Mouse (Mus musculus) A20 (cell line): ENCODE results near the gene Capn8.
A peak's percentile ranks its signal among the peaks of the same experiment; 100 is the strongest.

Experiments used
- DNase-seq: peaks from one replicate; pipeline ENCODE4 v3.0.0-alpha.2; 2011; ENCODE audit warnings: low read depth, low spot score

Capn8 gene

DNA sequence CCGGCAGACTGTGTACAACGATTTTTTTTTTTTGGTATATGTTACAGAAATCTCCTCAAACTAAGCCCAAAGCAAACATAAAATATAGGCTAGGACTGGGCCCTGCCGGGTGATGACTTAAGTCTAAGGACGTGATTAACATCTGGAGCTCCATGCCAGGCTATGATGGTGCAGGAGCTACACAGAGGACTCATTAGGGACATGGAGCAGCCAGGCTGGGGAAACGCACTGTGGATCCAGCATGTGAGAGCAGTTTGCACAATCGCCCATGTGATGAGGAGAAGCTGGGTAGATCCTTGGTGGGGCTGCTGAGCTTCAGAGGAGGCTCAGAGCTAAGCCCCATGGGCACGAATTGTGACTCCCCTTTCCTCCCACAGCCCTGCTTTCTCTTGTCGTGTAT is 14.0 kb upstream of the Capn8 start:
- no peak for DNase-seq

DNA sequence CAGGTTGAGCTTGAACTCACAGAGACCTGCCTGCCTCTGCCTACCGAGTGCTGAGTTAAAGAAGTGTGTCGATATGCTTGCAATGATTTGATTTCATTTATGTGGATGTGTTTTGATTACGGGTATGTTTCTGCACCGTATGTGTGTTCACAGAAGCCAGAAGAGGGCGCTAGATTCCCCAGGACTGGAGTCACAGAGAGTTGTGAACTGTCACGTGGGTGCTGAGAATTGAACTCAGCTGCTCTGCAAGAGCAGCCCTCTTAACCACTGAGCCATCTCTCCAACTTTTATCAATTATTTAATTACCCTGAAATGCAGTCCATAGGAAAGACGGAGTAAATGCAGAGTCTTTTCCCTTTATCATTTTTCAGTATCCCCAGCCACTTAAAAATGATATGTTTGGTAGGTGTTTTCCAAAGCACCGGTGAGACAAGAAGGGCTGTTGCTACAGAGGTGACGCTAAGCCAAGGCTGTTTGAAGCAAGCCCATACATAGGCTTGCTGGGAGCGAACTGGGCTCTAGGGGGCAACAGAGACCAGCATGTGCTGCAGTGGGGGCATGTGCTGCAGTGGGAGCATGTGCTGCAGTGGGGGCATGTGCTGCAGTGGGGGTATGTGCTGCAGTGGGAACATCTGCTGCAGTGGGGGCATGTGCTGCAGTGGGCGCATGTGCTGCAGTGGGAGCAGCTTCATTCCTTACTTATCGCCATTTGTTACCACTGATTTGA is 11.0 kb upstream of the Capn8 start:
- peak; percentile 65 for DNase-seq

DNA sequence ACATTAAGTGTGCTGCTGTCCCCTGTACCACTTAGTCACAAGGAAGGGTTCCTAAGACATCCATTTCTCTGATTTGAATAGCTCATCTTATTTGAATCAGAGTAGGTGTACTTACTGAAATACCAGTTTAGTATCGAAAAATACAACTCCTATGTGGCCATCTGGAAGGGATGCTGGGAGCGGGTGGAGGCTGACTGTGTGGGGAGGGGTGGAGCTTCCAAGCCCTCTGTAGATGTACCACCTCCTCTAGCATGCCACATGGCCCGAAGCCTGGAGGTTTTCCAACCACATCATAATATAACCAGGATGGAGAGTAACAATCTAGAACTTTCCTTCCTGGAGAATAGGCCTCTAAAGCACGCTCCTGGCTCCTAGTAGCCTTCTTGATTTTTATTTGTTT is 6.5 kb upstream of the Capn8 start:
- no peak for DNase-seq

DNA sequence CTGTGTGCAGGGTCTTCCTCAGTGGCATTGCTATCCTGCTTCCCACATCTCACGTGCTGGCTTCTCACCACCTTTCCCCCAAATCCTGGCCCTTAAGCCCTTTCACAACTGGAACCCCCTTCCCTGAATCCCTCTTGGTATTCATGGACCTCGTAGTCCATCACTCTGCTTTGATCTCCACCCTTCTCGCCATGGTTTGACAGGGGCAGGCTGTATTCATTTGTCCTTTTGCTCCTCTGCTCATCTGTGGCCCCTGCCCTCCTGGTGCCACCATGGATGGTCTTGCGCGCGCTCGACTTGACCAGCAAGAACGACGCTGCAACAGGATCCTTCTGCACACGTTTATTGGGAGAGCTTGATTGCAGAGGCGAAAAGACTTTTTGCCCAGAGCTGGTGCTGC is 5.3 kb upstream of the Capn8 start:
- no peak for DNase-seq

DNA sequence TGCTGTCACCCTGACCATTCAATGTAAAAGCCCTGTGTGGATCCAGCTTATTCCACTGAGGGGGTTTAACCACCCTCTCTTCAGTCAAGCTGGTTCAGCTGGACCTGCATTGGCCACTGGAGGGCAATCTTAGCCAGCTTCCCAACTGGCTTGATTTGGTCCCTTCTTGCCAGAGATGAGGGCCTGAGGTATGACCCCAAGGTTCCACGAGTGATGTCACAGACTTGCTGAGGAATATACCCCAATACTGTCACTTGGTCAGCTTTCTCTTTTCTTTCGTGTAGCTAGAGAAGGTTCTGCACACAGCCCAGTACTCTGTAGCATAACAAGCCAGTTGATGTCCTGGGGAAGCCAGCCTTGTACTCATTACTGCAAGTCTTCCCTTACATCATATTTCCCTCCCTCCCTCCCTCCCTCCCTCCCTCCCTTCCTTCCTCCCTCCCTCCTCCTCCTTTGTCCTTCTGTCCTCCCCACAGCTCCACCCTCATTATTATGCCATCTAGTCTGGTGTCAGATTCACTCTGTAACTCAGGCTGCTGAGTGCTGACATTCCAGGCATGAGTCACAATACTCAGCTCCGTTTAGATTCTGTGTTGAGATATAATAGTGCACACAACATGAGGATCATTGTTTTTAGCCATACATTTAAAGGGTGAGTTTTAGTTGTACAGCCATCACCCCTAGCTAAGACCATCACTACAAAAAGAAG is 4.3 kb upstream of the Capn8 start:
- DNase-seq: peak; percentile 41

DNA sequence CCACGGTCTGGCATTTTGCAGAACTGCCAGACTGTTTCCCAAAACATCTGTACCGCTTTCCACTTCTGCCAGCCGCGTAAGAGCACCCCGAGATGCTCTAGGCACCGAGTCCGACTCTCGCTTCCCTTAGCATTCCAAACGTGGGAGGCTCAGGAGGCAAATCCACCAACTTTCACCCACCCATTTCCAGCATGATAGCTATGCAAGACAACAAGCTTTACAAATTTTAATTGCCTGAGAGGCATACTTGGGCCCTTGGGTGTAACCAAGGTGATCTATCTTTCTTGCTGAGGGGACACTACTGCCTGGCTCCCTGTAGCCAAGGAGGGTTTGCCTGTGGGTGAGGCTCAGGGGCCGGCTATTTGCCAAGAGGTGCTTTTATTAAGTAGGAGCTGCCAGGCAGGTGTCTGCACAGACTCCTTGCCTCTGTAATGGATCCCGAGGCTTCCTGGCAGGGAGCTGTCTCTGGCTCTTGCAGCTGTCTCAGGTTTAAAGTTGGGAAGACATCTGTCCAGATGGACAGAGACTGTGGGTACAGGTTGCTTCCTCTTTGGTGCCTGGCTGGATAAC is 2.8 kb upstream of the Capn8 start:
- no peak for DNase-seq

DNA sequence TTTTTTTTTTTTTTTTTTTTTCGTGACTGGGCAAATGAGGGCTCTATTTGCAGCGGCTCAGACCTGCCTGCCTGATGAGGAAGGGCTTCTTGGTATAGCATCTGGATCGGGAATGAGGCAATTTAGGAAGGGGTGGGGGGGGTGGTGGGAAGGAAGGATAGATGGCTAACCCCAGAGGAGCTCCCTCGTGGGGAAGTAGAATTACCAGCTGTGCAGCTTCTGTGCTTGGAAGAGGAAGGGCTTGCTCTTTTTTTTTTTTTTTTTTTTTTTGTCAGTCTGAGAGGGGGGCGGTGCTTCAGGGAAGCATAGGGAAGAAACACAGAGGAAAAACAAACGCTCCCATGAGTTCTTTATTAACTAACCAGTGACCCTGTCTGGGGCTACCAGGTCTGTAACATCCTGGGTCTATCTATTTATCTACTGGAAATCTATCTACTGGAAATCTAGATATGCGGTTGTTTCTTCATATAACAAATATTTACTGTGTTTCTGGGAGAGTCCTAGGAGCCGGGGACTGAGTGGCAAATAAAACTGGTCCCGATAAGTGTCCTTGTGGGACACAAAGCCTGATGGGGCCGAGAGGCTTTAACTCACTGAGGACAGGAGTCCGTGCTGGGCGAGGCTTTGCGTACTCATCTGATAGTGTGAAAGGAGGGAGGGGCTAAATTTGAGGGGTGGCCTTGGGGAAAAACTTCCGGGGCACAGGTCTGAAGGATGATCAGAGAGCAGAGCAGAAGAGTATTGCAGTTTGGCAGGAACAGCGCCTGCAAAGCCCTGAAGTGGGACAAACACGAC is 2.0 kb upstream of the Capn8 start:
- no peak for DNase-seq

DNA sequence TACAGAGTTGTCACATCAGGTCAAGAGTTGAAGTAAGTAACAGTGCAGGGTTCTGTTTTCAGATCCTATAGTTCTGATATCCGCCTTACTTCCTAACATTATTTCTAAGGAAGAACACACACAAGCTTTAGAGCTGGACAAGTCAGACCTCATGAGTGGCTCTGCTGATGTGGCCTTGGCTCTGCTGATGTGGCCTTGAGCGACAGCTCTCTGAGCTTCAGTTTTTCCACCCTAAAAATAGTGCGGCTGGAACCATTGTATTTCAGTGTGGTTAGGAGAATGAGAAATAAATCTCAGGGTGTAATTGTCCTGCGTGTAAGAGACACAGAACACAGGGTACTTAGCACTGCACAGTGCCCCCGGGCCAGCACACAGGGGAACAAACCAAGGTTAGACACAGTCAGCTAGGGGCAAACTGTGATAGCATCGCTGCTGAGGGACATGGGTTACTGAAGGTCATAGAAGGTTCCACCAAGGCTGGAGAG is 586 bp downstream of the Capn8 start:
- no peak for DNase-seq

DNA sequence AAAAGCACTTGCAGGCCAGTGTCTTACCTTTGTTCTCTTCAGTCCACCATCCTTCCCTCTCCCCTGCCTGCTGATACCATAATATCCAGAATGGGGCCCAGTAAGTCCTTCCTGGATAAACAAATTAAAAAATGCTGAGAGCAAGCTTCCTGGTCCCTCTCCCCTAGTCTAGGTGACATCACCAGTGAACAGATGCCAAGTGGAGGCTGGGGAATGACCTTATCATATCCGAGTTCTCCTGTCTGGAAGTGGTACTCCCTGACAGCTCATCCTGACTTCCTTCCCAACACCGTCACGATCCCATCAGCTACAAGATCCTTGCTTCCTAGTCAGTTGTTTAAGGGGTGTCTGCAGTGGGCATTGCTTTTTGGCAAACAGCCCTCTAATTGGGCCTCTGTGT is 6.3 kb downstream of the Capn8 start:
- no peak for DNase-seq

DNA sequence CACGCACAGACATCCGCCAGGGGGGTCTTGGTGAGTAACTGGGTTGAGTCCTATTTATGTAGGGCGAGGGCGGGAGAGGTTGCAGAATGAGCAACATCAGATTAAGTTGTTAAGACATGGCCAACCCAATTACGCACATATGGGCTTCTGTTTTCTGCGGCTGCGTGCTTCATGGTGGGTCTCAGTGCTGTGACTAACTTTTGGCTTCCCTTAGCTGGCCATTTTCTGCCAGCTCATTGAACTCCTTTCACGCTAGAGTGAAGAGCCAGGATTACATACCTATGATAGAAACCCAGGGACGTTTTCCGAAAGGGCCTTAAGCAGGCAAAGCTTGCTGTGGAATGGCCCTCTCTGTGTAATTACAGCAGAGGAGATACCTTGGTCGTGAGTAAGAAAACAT is 7.2 kb downstream of the Capn8 start:
- no peak for DNase-seq

DNA sequence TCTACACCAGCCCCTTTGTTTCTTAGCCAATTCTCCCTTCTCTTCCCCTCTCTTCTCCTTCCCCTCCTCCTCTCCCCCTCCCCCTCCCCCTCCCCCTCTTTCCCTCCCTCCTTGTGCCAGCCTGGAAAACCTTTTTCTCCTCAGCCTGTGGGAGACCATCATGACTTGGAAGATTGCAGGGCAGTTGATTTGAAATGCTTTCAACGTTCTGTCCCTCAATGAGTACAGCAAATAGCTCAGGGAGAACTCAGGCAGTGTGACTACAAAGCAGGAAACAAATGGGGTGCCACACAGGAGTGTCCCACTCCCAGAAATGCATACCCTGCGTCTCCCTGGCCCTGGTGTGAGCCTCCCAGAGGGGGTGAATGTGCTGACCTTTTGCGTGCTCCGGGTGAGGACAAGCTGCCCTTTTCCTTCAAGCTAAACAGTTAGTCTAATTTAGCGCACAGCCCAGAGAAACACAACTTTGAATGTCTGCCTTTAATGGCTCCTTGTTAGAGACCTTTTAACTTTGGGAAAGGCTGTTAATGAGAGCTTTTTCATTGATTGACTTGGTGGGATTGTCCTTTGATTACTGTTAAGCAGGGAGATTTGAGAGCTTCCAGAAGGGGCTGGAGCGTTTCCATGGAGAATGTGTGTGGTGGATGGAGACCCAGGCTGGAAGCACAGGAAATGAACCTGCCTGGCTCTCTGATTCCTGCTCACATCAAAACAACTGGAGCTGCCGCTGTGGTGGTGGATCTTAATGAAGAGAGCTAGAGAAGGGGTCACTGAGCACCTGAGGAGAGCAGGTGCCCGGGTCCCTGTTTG is 9.3 kb downstream of the Capn8 start:
- DNase-seq: no peak

DNA sequence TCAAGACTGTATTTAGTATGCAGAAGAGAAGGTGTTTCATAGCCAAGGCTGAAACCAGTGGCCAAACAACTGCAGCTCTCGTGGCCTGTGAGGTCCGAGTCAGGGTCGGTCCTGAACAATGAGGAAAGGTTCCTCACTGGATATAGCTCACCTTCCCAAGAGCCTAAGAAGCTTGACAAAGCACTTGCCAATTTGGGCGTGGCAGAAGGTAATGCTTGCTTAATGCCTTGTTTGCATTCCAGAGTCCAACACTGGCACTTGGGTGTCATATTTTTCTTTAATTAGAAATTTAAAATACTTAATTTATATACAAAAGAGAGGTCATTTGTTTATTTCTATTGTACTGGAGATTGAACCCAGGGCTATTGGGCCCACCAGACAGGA is 9.9 kb downstream of the Capn8 start:
- no peak for DNase-seq

DNA sequence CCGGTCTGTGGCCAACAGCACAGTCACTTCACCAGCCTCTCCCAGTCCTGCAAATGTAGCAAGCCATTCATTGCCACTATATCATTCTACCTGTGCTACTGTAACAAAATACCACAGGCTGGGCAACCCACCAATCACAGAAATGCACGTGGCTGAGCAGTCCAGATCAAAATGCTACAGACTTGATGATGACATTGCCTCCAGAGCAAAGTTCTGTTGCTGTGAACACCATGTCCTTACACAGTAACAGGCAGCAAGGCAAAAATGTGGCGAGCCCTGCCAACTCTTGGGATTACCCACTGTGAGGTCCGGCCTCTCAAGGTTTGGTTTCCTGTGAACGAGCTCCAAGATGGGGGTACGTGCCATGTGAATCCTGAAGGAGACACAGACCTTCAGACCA is 19.4 kb downstream of the Capn8 start:
- DNase-seq: no peak

DNA sequence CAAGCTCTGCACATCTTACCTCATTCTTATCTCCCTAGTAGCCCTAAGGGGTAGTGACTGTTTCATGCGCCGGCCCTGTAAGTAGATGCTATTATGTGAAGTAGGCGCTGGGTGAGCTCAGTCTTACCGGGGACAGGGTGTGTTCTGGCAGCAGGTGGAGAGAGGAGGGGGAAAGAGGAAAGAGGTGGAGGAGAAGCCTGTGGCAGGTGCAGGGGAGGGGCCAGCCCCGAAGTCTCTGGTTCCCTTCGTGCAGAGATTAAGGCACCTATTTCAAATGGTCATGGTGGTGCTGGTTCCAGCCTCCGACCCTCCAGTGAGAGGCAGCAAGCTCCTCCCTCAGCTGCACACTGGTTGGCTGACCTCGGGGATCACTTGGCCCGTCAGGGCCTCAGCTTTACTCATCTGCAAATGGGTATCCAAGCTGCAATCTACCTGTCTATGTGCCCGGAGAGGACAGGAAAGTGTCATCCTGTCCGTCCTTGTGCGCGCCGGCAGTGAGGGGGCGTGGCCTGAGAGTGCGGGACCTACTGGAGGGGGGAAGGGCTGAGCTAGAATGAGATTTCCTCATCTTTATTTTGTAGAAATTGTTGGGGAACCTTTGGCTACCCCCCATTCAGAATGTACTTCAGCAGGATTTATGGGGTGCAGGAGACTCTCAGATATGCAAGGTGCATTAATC is 20.5 kb downstream of the Capn8 start:
- peak; percentile 9 for DNase-seq

DNA sequence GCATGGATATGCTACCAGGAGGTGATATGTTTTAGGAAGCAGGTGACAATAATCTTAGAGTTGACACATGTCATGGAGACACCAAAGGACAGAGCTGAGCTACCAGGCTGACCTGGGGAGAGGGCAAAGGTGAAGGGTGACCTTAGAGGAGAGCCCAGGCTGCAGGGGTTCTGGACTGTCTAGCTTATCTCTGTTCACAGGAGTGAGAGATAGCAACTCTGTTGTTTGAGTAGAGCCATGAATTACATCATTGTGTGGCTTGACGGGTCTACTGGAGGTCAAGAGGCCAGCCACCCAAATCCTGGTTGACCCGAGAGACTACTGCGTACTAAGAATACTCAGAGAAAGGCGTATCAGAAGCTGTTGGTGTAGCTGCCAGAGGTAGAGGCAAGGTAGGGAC is 22.9 kb downstream of the Capn8 start:
- no peak for DNase-seq

DNA sequence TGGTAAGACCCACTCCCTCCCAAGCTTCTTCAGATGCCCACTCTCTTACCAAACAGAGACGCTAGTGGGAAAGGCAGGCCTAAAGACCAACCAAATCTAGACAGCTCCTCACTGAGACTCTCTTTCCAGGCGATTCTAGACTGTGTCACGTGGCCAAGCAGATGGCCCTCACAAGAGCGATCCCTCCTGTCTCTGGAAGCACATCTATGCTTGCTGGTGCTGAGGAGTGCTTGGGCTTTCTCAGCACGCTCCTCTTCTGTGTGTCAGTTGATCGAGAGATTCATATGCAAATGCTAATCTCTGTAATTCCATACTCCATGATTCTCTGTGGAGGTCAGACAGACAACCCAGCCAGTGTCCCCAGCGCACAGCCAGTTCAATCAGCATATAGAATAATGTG is 26.7 kb downstream of the Capn8 start:
- DNase-seq: no peak

DNA sequence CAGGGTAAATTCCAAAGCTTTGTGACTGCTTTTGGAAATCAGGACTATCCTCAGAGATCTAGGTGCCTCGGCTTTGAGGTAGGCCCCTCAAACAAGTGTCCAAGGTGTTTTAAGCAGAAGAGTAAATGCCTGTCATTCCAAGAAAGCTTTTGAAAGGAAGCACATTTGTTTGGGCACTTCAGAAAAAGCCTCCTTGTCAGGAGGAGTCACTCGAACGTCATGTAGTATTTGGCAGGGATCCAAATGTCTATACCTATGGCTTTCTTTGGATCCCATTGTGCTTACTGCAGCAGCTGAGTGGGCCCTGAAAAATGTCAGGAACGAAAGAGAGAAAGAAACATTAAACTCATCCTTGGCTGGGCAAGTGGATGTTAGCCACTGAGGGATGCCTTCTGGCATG is 27.6 kb downstream of the Capn8 start:
- no peak for DNase-seq

DNA sequence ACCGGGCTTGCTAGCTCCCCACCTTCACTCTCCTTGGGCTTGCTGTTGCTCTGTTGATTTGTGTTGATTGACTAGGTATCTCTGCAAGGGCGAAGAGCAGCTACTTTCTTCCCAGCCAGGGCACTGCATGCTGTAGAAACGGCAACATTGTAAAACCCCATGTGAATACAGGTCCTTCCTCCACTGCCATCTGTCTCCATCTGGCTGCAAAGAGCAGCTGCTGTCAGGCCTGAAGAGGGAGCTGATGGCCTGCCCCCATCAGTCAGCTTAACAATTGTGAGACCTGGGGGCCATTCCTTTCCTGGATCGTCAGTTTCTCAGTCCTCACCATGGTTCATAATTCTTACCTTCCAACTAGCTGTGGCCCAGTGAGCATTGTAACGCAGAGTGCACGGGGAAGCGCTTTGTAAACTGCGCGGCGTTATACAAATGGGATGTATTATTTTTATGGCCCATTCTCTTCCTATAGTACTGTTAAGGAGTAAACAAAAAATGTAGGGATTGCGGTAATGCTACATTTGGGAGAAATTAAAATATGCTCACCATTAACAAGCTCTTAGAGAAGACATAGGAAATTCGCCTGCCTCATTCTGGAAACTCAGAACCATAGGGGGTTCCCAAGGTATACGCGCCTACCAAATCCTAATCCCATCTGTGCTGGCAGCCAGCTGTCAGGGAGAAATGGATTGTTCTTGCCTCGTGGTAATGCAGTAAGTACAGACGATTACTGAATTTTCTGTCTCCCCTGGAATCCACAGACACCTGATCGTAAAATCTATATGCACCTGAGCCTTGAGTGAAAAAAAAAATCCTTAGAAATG is 40.7 kb downstream of the Capn8 start:
- DNase-seq: peak; percentile 7

DNA sequence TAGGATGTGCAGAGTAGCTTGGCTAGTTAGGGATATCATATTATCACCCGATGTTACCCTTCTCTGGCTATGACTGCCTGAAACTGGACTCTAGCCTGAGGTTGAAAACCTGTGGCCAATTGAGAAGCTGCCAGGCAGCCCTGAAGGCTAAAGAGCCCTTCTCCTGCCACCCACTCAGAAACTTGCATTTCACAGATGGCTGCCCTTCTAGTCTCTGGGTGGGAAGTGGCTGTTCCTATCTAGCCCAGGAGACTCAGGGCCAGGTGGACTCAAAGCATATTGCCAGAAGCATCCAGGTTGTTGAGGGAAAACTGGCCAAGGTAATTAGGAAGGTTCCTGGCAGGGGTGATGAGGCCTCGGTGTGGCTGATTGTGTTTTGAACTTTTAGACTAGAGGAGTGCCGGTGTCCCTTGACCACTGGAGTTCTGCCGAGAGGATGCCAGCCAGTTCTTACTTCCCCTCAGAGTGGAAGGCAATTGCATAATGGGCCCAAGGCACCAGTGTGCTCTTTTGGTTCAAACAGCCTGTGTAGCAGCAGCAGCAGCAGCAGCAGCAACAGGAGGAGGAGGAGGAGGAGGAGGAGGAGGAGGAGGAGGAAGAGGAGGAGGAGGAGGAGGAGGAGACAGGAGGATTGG is 45.0 kb downstream of the Capn8 start:
- no peak for DNase-seq
